Mouse (Mus musculus) small intestine, adult 2 months (tissue): ENCODE measurements around the gene Adam33.

ENCODE experiments used
- CTCF ChIP-seq: fragments of 200-500 bp; IDR thresholded peaks from 2 replicates; pipeline ENCODE4 v1.5.1; 2012; ENCODE audit warnings: low read depth, mild to moderate bottlenecking, control low read depth, inconsistent platforms, low read length, moderate library complexity, mixed read lengths; ENCODE audit not compliant: insufficient replicate concordance, insufficient read length; ENCODE audit errors: extremely low read depth
- POLR2A ChIP-seq: fragments of 200-500 bp; IDR thresholded peaks from 2 replicates; pipeline ENCODE4 v1.6.1; 2012; ENCODE audit warnings: low read depth, mild to moderate bottlenecking, control low read depth, inconsistent platforms, low read length, moderate library complexity

DNA sequence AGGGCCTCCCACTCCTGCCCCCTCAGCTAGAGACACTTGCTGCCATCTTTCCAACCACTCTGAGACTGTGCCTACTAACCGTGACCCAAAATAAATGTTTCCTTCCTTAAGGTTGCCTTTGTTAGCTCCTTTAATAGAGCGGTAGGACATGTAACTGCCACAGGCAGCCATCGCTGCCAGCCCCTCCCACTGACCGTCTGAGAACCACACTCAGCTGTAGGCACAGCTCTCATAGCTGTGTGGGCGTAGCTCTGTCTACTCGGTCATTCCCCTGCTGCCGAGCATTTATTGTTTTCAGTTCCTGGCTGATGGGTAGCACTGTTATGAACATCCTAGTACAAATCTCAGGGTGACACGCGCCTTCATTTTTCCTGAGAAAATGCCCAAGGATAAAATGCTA, 2.7 kb upstream of the Adam33 start:
- TF ChIP-seq CTCF, result no peak
- no peak for TF ChIP-seq POLR2A
